Mouse (Mus musculus) testis, adult 2 months (tissue): ENCODE results near the gene Slc25a25.

Source experiments
- CTCF ChIP-seq: fragments of 200-500 bp; IDR thresholded peaks from 2 replicates; pipeline ENCODE4 v1.5.1; 2012; ENCODE audit warnings: low read depth, mild to moderate bottlenecking, inconsistent platforms, low read length, moderate library complexity; ENCODE audit not compliant: control insufficient read depth, insufficient read depth, insufficient replicate concordance
- POLR2A ChIP-seq: fragments of 200-500 bp; IDR thresholded peaks from 2 replicates; pipeline ENCODE4 v1.6.1; 2012; ENCODE audit warnings: low read depth, mild to moderate bottlenecking, inconsistent platforms, low read length, moderate library complexity; ENCODE audit not compliant: control insufficient read depth

DNA sequence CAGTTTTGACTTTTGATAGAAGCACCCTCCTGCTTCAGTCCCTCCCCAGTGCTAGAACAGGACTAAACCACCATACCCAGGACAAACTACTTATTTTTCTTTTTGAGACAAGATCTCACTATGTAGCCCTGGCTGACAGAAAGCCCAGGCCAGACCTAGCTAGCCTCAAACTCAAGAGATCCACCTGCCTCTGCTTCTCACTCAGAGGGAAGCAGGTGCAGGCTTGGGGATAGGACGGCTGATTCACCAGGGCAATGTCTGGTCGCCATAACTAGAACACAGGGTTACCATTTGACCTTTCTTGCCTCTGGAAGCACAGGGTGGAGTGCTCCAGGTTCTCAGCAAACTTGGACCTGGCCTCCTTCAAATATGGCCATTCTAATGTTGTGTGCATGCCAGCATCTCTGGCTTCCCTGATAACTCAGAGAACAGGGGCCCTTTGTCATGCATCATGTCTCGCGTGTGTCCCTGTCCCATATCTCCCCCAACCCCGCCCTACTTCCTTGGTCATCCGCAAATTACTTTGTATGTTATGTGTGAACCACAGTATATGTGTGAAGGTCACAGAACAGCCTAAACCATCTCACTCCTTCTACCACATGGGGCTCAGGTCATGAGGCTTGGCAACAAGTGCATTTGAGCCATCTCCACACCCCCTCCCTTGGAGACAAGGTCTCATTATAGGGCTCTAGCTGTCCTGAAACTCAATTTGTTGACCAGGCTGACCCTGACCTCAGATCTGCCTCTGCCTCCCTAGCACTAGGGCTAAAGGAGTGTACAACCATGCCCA, 38.3 kb downstream of the Slc25a25 start:
- TF ChIP-seq POLR2A (no peak), CTCF (no peak)
